Mouse (Mus musculus) midbrain, embryonic 14.5 days (tissue): ENCODE data around the gene Rhoh. TPM values are rescaled to one million over a fixed set of nuclear protein-coding genes. Genes with fewer than 3 reads are reported as not detected.

ENCODE experiments used
- ATAC-seq: fragments of 200-750 bp; cut with Nextera tagmentation; 2 replicates; pipeline ENCODE4 v1.8.0; 2017; ENCODE audit warnings: moderate number of reproducible peaks, moderate library complexity; ENCODE audit not compliant: low FRiP score, low TSS enrichment
- DNase-seq: peaks from one replicate; pipeline ENCODE4 v3.0.0-alpha.2; 2015
- H3K27ac ChIP-seq: fragments of 300-500 bp; sonication (generic); replicated peaks from 2 replicates; pipeline ENCODE4 v1.5.1; 2014; ENCODE audit warnings: mild to moderate bottlenecking, low read depth, low read length, moderate library complexity
- H3K27me3 ChIP-seq: fragments of 300-500 bp; sonication (generic); 2 replicates; pipeline ENCODE4 v1.6.1; 2014; ENCODE audit warnings: low read length, control low read depth, mixed read lengths; ENCODE audit not compliant: control insufficient read depth, insufficient read depth
- H3K36me3 ChIP-seq: fragments of 300-500 bp; sonication (generic); 2 replicates; pipeline ENCODE4 v1.6.1; 2014; ENCODE audit warnings: low read length, control low read depth; ENCODE audit not compliant: control insufficient read depth, insufficient read depth
- H3K4me1 ChIP-seq: fragments of 300-500 bp; sonication (generic); 2 replicates; pipeline ENCODE4 v1.6.1; 2014; ENCODE audit warnings: mild to moderate bottlenecking, antibody characterized with exemption, low read length, control low read depth; ENCODE audit not compliant: control insufficient read depth, insufficient read depth
- H3K4me2 ChIP-seq: fragments of 300-500 bp; sonication (generic); 2 replicates; pipeline ENCODE4 v1.6.1; 2014; ENCODE audit warnings: mild to moderate bottlenecking, low read length, moderate library complexity
- H3K4me3 ChIP-seq: fragments of 300-500 bp; sonication (generic); replicated peaks from 2 replicates; pipeline ENCODE4 v1.5.1; 2014; ENCODE audit warnings: low read depth, low read length
- H3K9ac ChIP-seq: fragments of 300-500 bp; sonication (generic); replicated peaks from 2 replicates; pipeline ENCODE4 v1.6.1; 2014; ENCODE audit warnings: mild to moderate bottlenecking, low read length, moderate library complexity
- H3K9me3 ChIP-seq: fragments of 300-500 bp; sonication (generic); 2 replicates; pipeline ENCODE4 v1.6.1; 2016; ENCODE audit warnings: low read length, control low read depth, mixed read lengths; ENCODE audit not compliant: control insufficient read depth
- WGBS: fragments of 180-500 bp; shearing (Covaris S2); extraction: QIAGEN DNeasy Blood & Tissue Kit; methylation state at CpG from one replicate; pipeline ENCODE4 v1.1.7; 2014; 5-methylcytosine and 5-hydroxymethylcytosine counted together
- polyA plus RNA-seq: library from polyadenylated mRNA; unstranded; fragments of >200 nt; fragmentation: Nextera tagmentation; extraction: Ambion mirVana; gene quantifications from 2 replicates; pipeline ENCODE4 v1.2.1, GENCODE M21; 2014

The Rhoh gene
- polyA plus RNA-seq, 1 experiment from 2014 or later, result 0.34 TPM

- 88% methylated on average over 12 of the region's 12 CpGs for WGBS
Measured at GRCm38 (mm10) chr5:65919326-65919725, 58.3 kb downstream of the Rhoh start.

GRCm38 (mm10) chr5:65919904-65920303 is 58.9 kb downstream of the Rhoh start:
- DNase-seq, result no peak

More at GRCm38 (mm10) chr5:65919326-65919725, 58.3 kb downstream of the Rhoh start:
- Histone ChIP-seq H3K36me3 (no peaks in the 10 kb centered on the region), H3K4me1 (peaks cover 5% of the 10 kb centered on the region; the same call in 1 of the 2 replicates), H3K27me3 (no peaks in the 10 kb centered on the region), H3K4me3 (no peak overlapping the region), H3K9me3 (no peaks in the 10 kb centered on the region), H3K4me2 (no peak overlapping the region), H3K27ac (peak overlapping the region; percentile 6; the same call in 1 of the 2 replicates), H3K9ac (no peak overlapping the region)
- ATAC-seq (no peak), DNase-seq (no peak)

DNA sequence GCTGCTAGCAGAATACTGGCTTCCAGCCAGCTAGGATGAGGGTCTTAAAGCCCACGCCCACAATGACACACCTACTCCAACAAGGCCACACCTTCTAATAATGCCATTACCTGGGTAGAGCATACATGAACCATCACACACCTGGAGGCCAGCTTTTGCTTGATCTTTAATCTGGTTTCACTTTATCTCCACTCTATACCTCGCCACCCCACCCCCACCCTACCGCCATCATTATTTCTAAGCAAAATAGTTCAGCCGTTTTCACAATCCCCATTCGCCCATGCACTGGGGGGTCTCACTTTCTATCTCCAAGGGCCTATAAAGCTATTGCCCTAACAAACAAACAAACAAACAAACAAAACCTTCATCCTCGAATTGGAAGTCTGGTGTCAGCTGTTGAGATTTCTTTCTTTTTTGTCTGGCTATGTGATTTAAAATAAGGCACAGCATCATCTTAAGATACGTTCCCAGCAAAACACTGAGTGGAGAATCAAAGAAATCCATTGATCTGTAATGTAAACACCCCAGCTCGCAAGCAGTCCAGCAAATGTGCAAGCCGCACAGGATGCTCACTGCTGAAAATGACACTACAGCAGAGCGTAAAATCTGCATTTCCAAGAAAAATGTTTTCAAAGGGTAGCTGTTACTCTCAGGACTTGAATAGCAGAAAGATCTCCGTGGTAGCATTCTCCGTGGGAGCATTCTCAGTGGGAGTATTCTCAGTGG is 59.9 kb downstream of the Rhoh start:
- no peak overlapping the region for H3K9ac ChIP-seq
- H3K27me3 ChIP-seq, result no peaks in the 10 kb centered on the region
- WGBS, result 75% methylated on average over 12 of the region's 12 CpGs
- no peak overlapping the region for H3K4me2 ChIP-seq
- peaks cover 5% of the 10 kb centered on the region; the same call in 1 of the 2 replicates for H3K4me1 ChIP-seq
- no peak overlapping the region for H3K4me3 ChIP-seq
- no peaks in the 10 kb centered on the region for H3K36me3 ChIP-seq
- ATAC-seq (no peak), DNase-seq (no peak)
- H3K9me3 ChIP-seq, result no peaks in the 10 kb centered on the region
- H3K27ac ChIP-seq, result no peak overlapping the region

More at GRCm38 (mm10) chr5:65919904-65920303, 58.9 kb downstream of the Rhoh start:
- H3K27me3 ChIP-seq, result no peaks in the 10 kb centered on the region
- no peak overlapping the region for H3K4me3 ChIP-seq
- no peak for ATAC-seq
- no peaks in the 10 kb centered on the region for H3K36me3 ChIP-seq
- 92% methylated on average over 3 of the region's 3 CpGs for WGBS
- H3K4me1 ChIP-seq, result peaks cover 5% of the 10 kb centered on the region; the same call in 1 of the 2 replicates
- H3K9ac ChIP-seq, result no peak overlapping the region
- H3K27ac ChIP-seq, result no peak overlapping the region
- no peaks in the 10 kb centered on the region for H3K9me3 ChIP-seq
- no peak overlapping the region for H3K4me2 ChIP-seq

- Histone ChIP-seq H3K27me3 (no peaks in the 10 kb centered on the region), H3K36me3 (no peaks in the 10 kb centered on the region), H3K4me3 (no peak overlapping the region), H3K4me1 (peaks cover 5% of the 10 kb centered on the region; the same call in 1 of the 2 replicates), H3K9ac (no peak overlapping the region), H3K4me2 (no peak overlapping the region), H3K9me3 (no peaks in the 10 kb centered on the region), H3K27ac (no peak overlapping the region)
- no peak for DNase-seq
- WGBS, result 75% methylated on average over 9 of the region's 9 CpGs
- ATAC-seq, result no peak
Measured at GRCm38 (mm10) chr5:65921477-65922138, 60.6 kb downstream of the Rhoh start.

DNA sequence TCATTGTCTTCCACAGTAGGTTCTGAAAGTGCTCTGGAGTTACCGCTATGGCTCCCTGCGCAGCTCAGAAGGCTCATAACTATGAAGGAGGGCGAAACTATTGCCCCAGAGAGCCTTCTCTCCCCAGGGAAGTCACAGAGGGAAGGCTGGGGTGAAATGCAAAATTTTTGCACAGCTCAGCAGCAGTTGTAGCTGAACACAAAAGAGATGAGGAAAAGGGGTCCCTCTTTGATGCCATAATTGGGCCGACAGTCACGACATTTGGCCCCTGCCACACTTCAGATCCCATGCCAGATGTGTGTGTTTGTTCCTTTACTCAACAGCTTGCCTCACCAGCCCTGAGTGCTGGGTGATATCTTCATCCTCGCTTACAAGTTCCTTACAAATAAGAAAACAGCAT is 65.7 kb downstream of the Rhoh start:
- Histone ChIP-seq H3K4me3 (no peak overlapping the region), H3K9me3 (no peaks in the 10 kb centered on the region), H3K27me3 (no peaks in the 10 kb centered on the region), H3K36me3 (no peaks in the 10 kb centered on the region), H3K27ac (no peak overlapping the region), H3K9ac (no peak overlapping the region), H3K4me1 (no peaks in the 10 kb centered on the region), H3K4me2 (no peak overlapping the region)
- ATAC-seq, result no peak
- WGBS, result 88% methylated on average over 6 of the region's 6 CpGs
- DNase-seq, result no peak

DNA sequence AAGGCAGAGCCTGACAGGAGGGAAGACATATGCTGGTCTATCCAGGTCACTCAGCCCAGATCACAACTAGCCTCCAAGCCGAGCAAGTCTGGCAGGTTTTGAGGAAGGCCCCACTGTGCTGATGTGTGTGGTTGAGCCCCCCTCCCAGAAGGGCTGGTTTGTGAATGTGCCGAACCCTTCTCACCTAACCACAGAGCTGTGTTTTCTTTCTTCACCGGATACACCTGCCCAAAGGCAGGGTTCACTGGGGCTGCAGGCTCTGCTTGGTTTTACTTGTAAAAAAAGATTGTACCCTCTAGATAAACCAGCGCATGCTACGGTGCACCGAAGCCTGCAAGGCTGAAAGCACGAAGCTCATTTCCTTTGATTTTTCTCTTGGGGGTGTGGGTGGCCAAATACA is 68.1 kb downstream of the Rhoh start:
- WGBS, result 83% methylated on average over 7 of the region's 7 CpGs
- H3K27ac ChIP-seq, result no peak overlapping the region
- no peaks in the 10 kb centered on the region for H3K27me3 ChIP-seq
- no peak for DNase-seq
- ATAC-seq, result no peak
- H3K36me3 ChIP-seq, result no peaks in the 10 kb centered on the region
- H3K4me1 ChIP-seq, result no peaks in the 10 kb centered on the region
- no peak overlapping the region for H3K4me2 ChIP-seq
- no peaks in the 10 kb centered on the region for H3K9me3 ChIP-seq
- H3K4me3 ChIP-seq, result no peak overlapping the region
- H3K9ac ChIP-seq, result no peak overlapping the region

- Histone ChIP-seq H3K27ac (no peak overlapping the region), H3K4me1 (no peaks in the 10 kb centered on the region), H3K9me3 (no peaks in the 10 kb centered on the region), H3K27me3 (no peaks in the 10 kb centered on the region), H3K4me2 (no peak overlapping the region), H3K9ac (no peak overlapping the region), H3K36me3 (no peaks in the 10 kb centered on the region), H3K4me3 (no peak overlapping the region)
- ATAC-seq, result no peak
- DNase-seq, result no peak
- WGBS, result 83% methylated on average over 4 of the region's 4 CpGs
Measured at GRCm38 (mm10) chr5:65930171-65930570, 69.2 kb downstream of the Rhoh start.

DNA sequence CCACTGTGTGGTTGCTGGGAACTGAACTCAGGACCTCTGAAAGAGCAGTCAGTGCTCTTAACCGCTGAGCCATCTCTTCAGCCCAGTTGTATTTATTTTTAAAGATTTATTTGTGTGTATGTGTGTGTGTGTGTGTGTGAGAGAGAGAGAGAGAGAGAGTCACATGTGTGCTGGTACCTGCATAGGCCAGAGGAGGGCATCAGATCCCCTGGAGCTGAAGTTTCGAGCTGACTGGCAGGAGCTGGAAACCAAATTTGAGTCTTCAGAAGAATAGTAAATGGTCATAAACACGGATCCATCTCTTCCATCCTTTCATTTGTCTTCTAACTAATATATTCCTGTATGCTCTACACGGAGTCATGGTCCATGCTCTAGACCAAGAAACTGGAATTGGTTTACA is 72.2 kb downstream of the Rhoh start:
- Histone ChIP-seq H3K9ac (no peak overlapping the region), H3K4me3 (no peak overlapping the region), H3K4me1 (no peaks in the 10 kb centered on the region), H3K36me3 (no peaks in the 10 kb centered on the region), H3K9me3 (no peaks in the 10 kb centered on the region), H3K27me3 (no peaks in the 10 kb centered on the region), H3K27ac (no peak overlapping the region), H3K4me2 (no peak overlapping the region)
- DNase-seq (no peak), ATAC-seq (no peak)
- 88% methylated on average over 4 of the region's 4 CpGs for WGBS

- 89% methylated on average over 2 of the region's 2 CpGs for WGBS
- H3K4me1 ChIP-seq, result no peaks in the 10 kb centered on the region
Measured at GRCm38 (mm10) chr5:65933764-65934163, 72.8 kb downstream of the Rhoh start.

More at GRCm38 (mm10) chr5:65933764-65934163, 72.8 kb downstream of the Rhoh start:
- ATAC-seq, result no peak
- no peak overlapping the region for H3K27ac ChIP-seq
- H3K4me3 ChIP-seq, result no peak overlapping the region
- H3K4me2 ChIP-seq, result no peak overlapping the region
- no peak overlapping the region for H3K9ac ChIP-seq
- H3K9me3 ChIP-seq, result no peaks in the 10 kb centered on the region
- no peaks in the 10 kb centered on the region for H3K27me3 ChIP-seq
- no peaks in the 10 kb centered on the region for H3K36me3 ChIP-seq
- DNase-seq, result no peak
